8 mouse cellular contexts compared by ENCODE assay signal in the genomic region with DNA sequence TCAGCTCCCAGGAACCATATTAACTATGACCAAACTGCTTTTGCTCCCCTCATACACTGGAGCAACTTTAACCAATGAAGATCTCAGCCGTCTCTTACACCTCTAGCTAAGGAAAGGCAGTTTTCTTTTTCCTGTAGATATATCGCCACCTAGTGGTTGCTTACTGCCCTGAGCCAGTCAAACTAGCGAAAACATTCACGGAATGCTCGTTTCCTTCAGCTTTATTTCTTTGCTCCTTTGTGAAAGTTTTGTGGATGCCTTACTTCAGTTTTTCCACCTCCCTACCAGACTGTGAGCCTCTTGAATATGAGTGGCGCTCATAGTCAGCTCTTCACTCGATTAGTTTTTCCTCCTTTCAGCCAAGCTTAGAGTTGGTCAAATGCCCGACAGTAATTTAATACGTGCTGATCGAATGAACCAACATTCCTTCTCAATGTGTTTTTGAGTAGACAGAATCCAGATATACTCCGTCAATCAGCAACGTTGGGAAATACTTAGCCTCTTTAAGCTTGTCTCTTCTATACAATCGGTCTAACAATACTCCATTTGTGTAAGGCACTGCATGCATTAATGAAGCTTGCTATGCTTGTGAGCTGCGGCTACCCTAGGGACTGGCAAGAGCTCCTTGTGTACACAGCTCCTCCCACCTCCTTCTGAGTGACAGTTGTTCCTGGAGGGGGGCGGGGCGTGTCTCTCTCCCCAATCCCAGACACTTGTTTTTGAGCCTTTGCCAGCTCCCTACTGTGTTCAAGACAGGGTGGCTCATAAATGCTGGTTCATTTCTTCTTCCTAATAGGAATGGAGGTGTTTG. TPM values are rescaled to one million over a fixed set of nuclear protein-coding genes. Genes with fewer than 3 reads are reported as not detected.
DNase-seq lines count a peak whose midpoint lies in the region; ATAC-seq and TF ChIP-seq lines count a peak whose summit lies in the region.

No protein-coding gene starts in this region.

- 1% methylated on average over 16 of the region's 16 CpGs for WGBS in forebrain, embryonic 11.5 days
- WGBS in heart, embryonic 15.5 days: under 1% methylated on average over 16 of the region's 16 CpGs
- WGBS in liver, embryonic 12.5 days (ENCODE audit: insufficient replicate concordance): under 1% methylated on average over 16 of the region's 16 CpGs
- WGBS in stomach, embryonic 16.5 days: under 1% methylated on average over 16 of the region's 16 CpGs

- no peaks in the 10 kb centered on the region for H3K36me3 ChIP-seq in ES-E14 (ENCODE audit: control insufficient read depth, insufficient read depth, low read length, poor library complexity, severe bottlenecking)
- no peaks in the 10 kb centered on the region for H3K36me3 ChIP-seq in forebrain, embryonic 11.5 days (ENCODE audit: control insufficient read depth, insufficient read depth, low read length)
- no peaks in the 10 kb centered on the region for H3K36me3 ChIP-seq in heart, embryonic 15.5 days
- no peaks in the 10 kb centered on the region for H3K36me3 ChIP-seq in liver, embryonic 12.5 days
- no peaks in the 10 kb centered on the region for H3K36me3 ChIP-seq in stomach, embryonic 16.5 days (ENCODE audit: control insufficient read depth, insufficient read depth, low read length)

- H3K4me2 ChIP-seq in forebrain, embryonic 11.5 days (ENCODE audit: low read depth, low read length, severe bottlenecking): peak overlapping the region; percentile 58
- H3K4me2 ChIP-seq in heart, embryonic 15.5 days: peak overlapping the region; percentile 72
- peak overlapping the region; percentile 77 for H3K4me2 ChIP-seq in liver, embryonic 12.5 days
- H3K4me2 ChIP-seq in stomach, embryonic 16.5 days (ENCODE audit: low read depth, low read length): peak overlapping the region; percentile 67

- H3K27ac ChIP-seq in ES-E14 (ENCODE audit: insufficient read depth, low read depth, low read length, poor library complexity, severe bottlenecking): no peak overlapping the region
- peak overlapping the region; percentile 39 for H3K27ac ChIP-seq in forebrain, embryonic 11.5 days (ENCODE audit: low read depth, low read length)
- peak overlapping the region; percentile 77 for H3K27ac ChIP-seq in heart, embryonic 15.5 days
- H3K27ac ChIP-seq in liver, embryonic 12.5 days: peak overlapping the region; percentile 37; the same call in 1 of the 2 replicates
- peak overlapping the region; percentile 62 for H3K27ac ChIP-seq in stomach, embryonic 16.5 days (ENCODE audit: low read length)

- in situ Hi-C loops in ES-E14 (cut with MboI; ENCODE audit: low sequenced_read_pairs in 2 of 2, unreplicated experiment in 2 of 2): no loop called here

- H3K9me3 ChIP-seq in ES-E14 (ENCODE audit: control insufficient read depth, insufficient read depth, low read depth, low read length): no peaks in the 10 kb centered on the region
- H3K9me3 ChIP-seq in forebrain, embryonic 11.5 days (ENCODE audit: control insufficient read depth, low read length): no peaks in the 10 kb centered on the region
- H3K9me3 ChIP-seq in heart, embryonic 15.5 days (replicated peaks): no peaks in the 10 kb centered on the region
- no peaks in the 10 kb centered on the region for H3K9me3 ChIP-seq in liver, embryonic 12.5 days (replicated peaks)
- H3K9me3 ChIP-seq in stomach, embryonic 16.5 days (replicated peaks; ENCODE audit: control insufficient read depth, low read length): no peaks in the 10 kb centered on the region

- no peaks in the 10 kb centered on the region for H3K4me1 ChIP-seq in ES-E14 (ENCODE audit: control insufficient read depth in 2 of 2, insufficient read depth in 2 of 2, low read length in 2 of 2, poor library complexity in 1 of 2)
- H3K4me1 ChIP-seq in forebrain, embryonic 11.5 days (replicated peaks; ENCODE audit: control insufficient read depth, insufficient read depth, low read length): no peaks in the 10 kb centered on the region; the same call in 1 of the 2 replicates
- H3K4me1 ChIP-seq in heart, embryonic 15.5 days (replicated peaks): peaks cover 7% of the 10 kb centered on the region
- H3K4me1 ChIP-seq in liver, embryonic 12.5 days: peaks cover 20% of the 10 kb centered on the region
- H3K4me1 ChIP-seq in stomach, embryonic 16.5 days (ENCODE audit: control insufficient read depth, insufficient read depth, low read length): 0 out of 2 replicates have a peak, but pooled peaks cover 3% of the 10 kb centered on the region

- peak; percentile 86 for DNase-seq in ES-E14 (ENCODE audit: low read depth, low spot score)
- peak; percentile 76 for DNase-seq in c-Kit-positive CD71-positive TER-119-positive erythroid progenitor cells, embryonic 14.5 days (ENCODE audit: low spot score)
- DNase-seq in forebrain, embryonic 11.5 days (ENCODE audit: low spot score): peak; percentile 84
- DNase-seq in kidney, postnatal 14 days: peak; percentile 84
- DNase-seq in natural killer cell, adult 2 months (ENCODE audit: low spot score in 2 of 2): peak; percentile 44 to 53

- H3K27me3 ChIP-seq in forebrain, embryonic 11.5 days (ENCODE audit: control insufficient read depth, insufficient read depth, low read length): no peaks in the 10 kb centered on the region
- no peaks in the 10 kb centered on the region for H3K27me3 ChIP-seq in heart, embryonic 15.5 days
- peaks cover under 1% of the 10 kb centered on the region; the same call in 1 of the 2 replicates for H3K27me3 ChIP-seq in liver, embryonic 12.5 days (replicated peaks)
- no peaks in the 10 kb centered on the region for H3K27me3 ChIP-seq in stomach, embryonic 16.5 days (ENCODE audit: control insufficient read depth, insufficient read depth, low read length)

- ATAC-seq in forebrain, embryonic 11.5 days (replicated peaks; ENCODE audit: low FRiP score): peak; percentile 98
- ATAC-seq in heart, embryonic 15.5 days (replicated peaks; ENCODE audit: insufficient number of reproducible peaks, insufficient read depth, low FRiP score, low read depth): peak; percentile 92
- ATAC-seq in liver, embryonic 12.5 days: peak; percentile 96
- ATAC-seq in stomach, embryonic 16.5 days (ENCODE audit: insufficient read depth, low FRiP score): peak; percentile 94

- H3K4me3 ChIP-seq in ES-E14 (ENCODE audit: insufficient read depth in 1 of 2, low read depth in 1 of 2, low read length in 2 of 2, poor library complexity in 1 of 2, severe bottlenecking in 1 of 2): peak overlapping the region; percentile 58 to 75
- H3K4me3 ChIP-seq in forebrain, embryonic 11.5 days (ENCODE audit: low read depth, low read length): peak overlapping the region; percentile 36
- peak overlapping the region; percentile 57 for H3K4me3 ChIP-seq in heart, embryonic 15.5 days
- peak overlapping the region; percentile 61 for H3K4me3 ChIP-seq in liver, embryonic 12.5 days
- peak overlapping the region; percentile 55 for H3K4me3 ChIP-seq in stomach, embryonic 16.5 days (replicated peaks; ENCODE audit: low read length)

- no peak overlapping the region for H3K9ac ChIP-seq in ES-E14 (ENCODE audit: insufficient read depth, low read depth, low read length, poor library complexity, severe bottlenecking)
- H3K9ac ChIP-seq in forebrain, embryonic 11.5 days (ENCODE audit: low read length): peak overlapping the region; percentile 37
- H3K9ac ChIP-seq in heart, embryonic 15.5 days: peak overlapping the region; percentile 46
- H3K9ac ChIP-seq in liver, embryonic 12.5 days: peak overlapping the region; percentile 67
- H3K9ac ChIP-seq in stomach, embryonic 16.5 days (ENCODE audit: low read length): peak overlapping the region; percentile 47

TF ChIP-seq in ES-E14, 5 proteins besides CTCF, POLR2A, EP300 and RAD21:
- TF ChIP-seq ZC3H11A (IDR thresholded peaks at IDR 0.05; ENCODE audit: borderline replicate concordance, low read depth, low read length) (peak; percentile 41; the same call in 1 of the 2 replicates), CHD2 (IDR thresholded peaks at IDR 0.05; ENCODE audit: low read depth, low read length) (no peak), ZNF384 (IDR thresholded peaks at IDR 0.05; ENCODE audit: low read depth, low read length) (no peak), MAFK (IDR thresholded peaks at IDR 0.05; ENCODE audit: insufficient read depth, low read depth, low read length) (no peak)

RNA-seq across cellular contexts. Expression of a gene that starts 36.6 kb away (rescaled TPM):
- not detected in 2 replicates for total RNA-seq in ES-E14 (2012; rRNA removed)
- polyA plus RNA-seq in forebrain, embryonic 11.5 days (2014; fragmentation: Nextera tagmentation; extraction: Ambion mirVana): 0.23 and 0.36 TPM in 2 replicates
- polyA plus RNA-seq in heart, embryonic 15.5 days (2015; fragmentation: Nextera tagmentation; extraction: Ambion mirVana): 0.30 and 0.39 TPM in 2 replicates
- polyA plus RNA-seq in liver, embryonic 12.5 days (2016; fragmentation: Nextera tagmentation; extraction: Ambion mirVana): not detected in 2 replicates
- polyA plus RNA-seq in stomach, embryonic 16.5 days (2015; fragmentation: Nextera tagmentation; extraction: Ambion mirVana): not detected in 2 replicates

RNA-seq across cellular contexts. Expression of a gene that starts 53.3 kb away (rescaled TPM):
- total RNA-seq in ES-E14 (2012; rRNA removed): 4.2 and 4.3 TPM in 2 replicates
- 8.0 and 8.5 TPM in 2 replicates for polyA plus RNA-seq in forebrain, embryonic 11.5 days (2014; fragmentation: Nextera tagmentation; extraction: Ambion mirVana)
- polyA plus RNA-seq in heart, embryonic 15.5 days (2015; fragmentation: Nextera tagmentation; extraction: Ambion mirVana): 3.6 and 4.3 TPM in 2 replicates
- not detected in 2 replicates for polyA plus RNA-seq in liver, embryonic 12.5 days (2016; fragmentation: Nextera tagmentation; extraction: Ambion mirVana)
- 1.1 and 1.6 TPM in 2 replicates for polyA plus RNA-seq in stomach, embryonic 16.5 days (2015; fragmentation: Nextera tagmentation; extraction: Ambion mirVana)

RNA-seq across cellular contexts. Expression of a gene that starts 55.3 kb away (rescaled TPM):
- 268 and 390 TPM in 2 replicates for total RNA-seq in ES-E14 (2012; rRNA removed)
- 443 and 453 TPM in 2 replicates for polyA plus RNA-seq in forebrain, embryonic 11.5 days (2014; fragmentation: Nextera tagmentation; extraction: Ambion mirVana)
- polyA plus RNA-seq in heart, embryonic 15.5 days (2015; fragmentation: Nextera tagmentation; extraction: Ambion mirVana): 302 and 315 TPM in 2 replicates
- 467 and 508 TPM in 2 replicates for polyA plus RNA-seq in liver, embryonic 12.5 days (2016; fragmentation: Nextera tagmentation; extraction: Ambion mirVana)
- 436 and 447 TPM in 2 replicates for polyA plus RNA-seq in stomach, embryonic 16.5 days (2015; fragmentation: Nextera tagmentation; extraction: Ambion mirVana)
